Mouse (Mus musculus) thymus, adult 2 months (tissue): ENCODE measurements around the gene Vars.

Source experiments
- CTCF ChIP-seq: fragments of 200-500 bp; IDR thresholded peaks from 2 replicates; pipeline ENCODE4 v1.5.1; 2012; ENCODE audit warnings: mild to moderate bottlenecking, control low read depth, low read length, moderate library complexity, borderline replicate concordance; ENCODE audit not compliant: control insufficient read depth, poor library complexity, insufficient read depth; ENCODE audit errors: extremely low read depth
- POLR2A ChIP-seq: fragments of 200-500 bp; IDR thresholded peaks from 2 replicates; pipeline ENCODE4 v1.6.1; 2012; ENCODE audit warnings: mild to moderate bottlenecking, low read length, control low read depth, moderate library complexity; ENCODE audit not compliant: control insufficient read depth, poor library complexity, insufficient read depth; ENCODE audit errors: extremely low read depth

DNA sequence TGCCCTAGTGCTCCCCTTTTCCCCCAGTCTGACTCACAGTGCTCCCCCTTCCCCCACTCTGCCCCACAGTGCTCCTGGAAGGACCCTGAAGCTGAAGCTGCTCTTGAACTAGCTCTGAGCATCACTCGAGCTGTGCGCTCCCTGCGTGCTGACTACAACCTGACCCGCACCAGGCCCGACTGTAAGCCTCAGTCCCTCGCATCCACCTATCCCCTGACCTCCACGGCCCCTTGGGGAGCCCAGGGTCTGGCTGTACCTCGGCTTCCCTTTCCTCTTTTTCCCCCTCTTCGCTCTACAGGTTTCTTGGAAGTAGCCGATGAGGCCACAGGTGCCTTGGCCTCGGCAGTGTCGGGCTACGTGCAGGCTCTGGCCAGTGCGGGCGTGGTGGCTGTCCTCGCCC, 14.5 kb downstream of the Vars start:
- TF ChIP-seq POLR2A (no peak), CTCF (no peak)
